Mouse (Mus musculus) cortical plate, adult 2 months (tissue): ENCODE measurements around the gene Bbs9.

Experiments
- CTCF ChIP-seq: fragments of 200-500 bp; IDR thresholded peaks from 2 replicates; pipeline ENCODE4 v1.5.1; 2011; ENCODE audit warnings: mild to moderate bottlenecking, control low read depth, low read length; ENCODE audit not compliant: insufficient read depth; ENCODE audit errors: extremely low read depth
- POLR2A ChIP-seq: fragments of 200-500 bp; IDR thresholded peaks from 2 replicates; pipeline ENCODE4 v1.6.1; 2011; ENCODE audit warnings: mild to moderate bottlenecking, low read length, control low read depth; ENCODE audit not compliant: insufficient read depth; ENCODE audit errors: extremely low read depth

DNA sequence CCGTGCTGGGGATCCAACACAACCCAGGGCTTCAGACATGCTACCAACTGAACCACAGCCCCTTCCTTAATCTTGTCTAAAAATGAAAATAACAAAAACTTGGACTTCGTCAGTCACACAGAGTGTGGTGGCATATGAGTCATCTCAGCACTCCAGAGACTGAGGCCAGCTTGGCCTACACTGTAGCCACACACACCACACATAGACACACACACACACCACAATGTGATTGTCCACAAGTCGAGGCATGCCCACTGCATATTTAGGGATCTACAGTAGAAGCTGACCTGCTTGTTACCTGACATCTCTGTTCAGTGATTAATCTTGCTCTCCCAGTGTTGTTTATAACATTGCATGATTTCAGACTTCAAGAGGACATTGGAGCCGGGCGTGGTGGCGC is 26.3 kb upstream of the Bbs9 start:
- no peak for TF ChIP-seq CTCF
- no peak for TF ChIP-seq POLR2A
